Mouse (Mus musculus): ENCODE data around the gene Mmp24. TPM values are rescaled to one million over a fixed set of nuclear protein-coding genes. Genes with fewer than 3 reads are reported as not detected.

Mmp24 gene
- total RNA-seq, 2 experiments from 2014 or later, result 35.6 to 37.8 TPM

DNA sequence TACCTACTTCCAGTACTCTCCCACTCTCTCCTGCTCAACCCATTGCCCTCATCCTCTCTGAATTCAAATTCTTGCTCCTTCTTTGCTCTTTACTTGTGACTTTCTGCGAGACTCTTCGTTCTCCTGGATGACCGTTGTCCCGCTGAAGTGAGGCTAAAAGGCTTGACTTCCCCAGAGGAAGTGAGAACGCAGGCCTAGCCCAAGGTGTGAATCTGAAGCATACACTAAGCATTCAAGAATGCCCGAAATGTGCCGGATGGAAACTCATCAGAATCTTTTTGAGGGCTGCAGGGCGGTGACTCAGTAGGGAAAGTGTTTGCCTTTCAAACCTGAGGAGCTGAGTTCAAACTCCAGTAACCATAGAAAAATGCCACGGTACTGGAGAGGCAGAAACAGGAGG, 31.8 kb upstream of the Mmp24 start:
- no peak for DNase-seq (ENCODE audit: extremely low spot score in 1 of 2, low spot score in 2 of 2)
- no peak overlapping the region for H3K4me3 ChIP-seq
- TF ChIP-seq CTCF (IDR thresholded peaks at IDR 0.05), result no peak
- no peak overlapping the region for H3K27ac ChIP-seq
- intact Hi-C loops (cut with DNase I), result no loop called here

DNA sequence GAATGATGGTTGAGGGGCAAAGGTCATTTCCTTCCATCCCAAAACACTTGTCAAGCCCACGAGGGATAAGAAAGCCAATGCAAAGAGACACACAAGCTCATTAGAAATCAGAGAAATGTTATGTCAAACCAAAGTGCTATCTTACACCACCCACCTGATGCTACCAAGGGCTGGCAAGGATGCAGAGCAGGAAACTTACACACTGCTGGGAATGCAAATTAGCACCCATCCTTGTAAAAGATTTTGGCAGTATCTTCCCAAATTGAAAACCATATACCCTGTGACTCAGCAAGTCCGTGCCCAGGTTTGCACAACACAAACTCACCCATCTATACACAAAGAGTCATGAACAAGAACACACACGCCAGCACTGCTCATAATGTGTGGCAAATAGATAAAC, 29.7 kb upstream of the Mmp24 start:
- no peak overlapping the region for H3K4me3 ChIP-seq
- intact Hi-C loops (cut with DNase I), result no loop called here
- H3K27ac ChIP-seq, result no peak overlapping the region
- DNase-seq (ENCODE audit: extremely low spot score in 1 of 2, low spot score in 2 of 2), result no peak
- no peak for TF ChIP-seq CTCF (IDR thresholded peaks at IDR 0.05)

DNA sequence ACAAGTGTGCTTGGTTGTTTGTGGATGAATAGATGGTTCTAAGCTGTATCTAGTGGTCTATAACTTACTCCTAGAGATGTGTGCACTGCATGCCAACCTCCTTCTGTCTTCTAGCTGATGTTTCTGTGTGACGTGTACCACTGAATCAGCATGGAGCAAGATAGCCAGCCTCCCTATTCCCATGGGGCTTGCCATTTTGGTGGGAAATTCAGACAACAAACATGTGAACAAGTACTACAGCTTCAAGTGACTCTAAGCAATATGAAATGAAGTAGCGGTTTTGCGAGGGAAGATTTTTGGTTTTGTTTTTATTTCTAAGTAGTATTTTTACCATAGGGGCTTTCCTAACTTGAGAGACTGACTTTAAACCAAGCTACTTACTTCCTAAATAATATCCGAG, 25.7 kb upstream of the Mmp24 start:
- TF ChIP-seq CTCF (IDR thresholded peaks at IDR 0.05), result no peak
- intact Hi-C loops (cut with DNase I), result no loop called here
- Histone ChIP-seq H3K4me3 (no peak overlapping the region), H3K27ac (no peak overlapping the region)
- no peak for DNase-seq (ENCODE audit: extremely low spot score in 1 of 2, low spot score in 2 of 2)

DNA sequence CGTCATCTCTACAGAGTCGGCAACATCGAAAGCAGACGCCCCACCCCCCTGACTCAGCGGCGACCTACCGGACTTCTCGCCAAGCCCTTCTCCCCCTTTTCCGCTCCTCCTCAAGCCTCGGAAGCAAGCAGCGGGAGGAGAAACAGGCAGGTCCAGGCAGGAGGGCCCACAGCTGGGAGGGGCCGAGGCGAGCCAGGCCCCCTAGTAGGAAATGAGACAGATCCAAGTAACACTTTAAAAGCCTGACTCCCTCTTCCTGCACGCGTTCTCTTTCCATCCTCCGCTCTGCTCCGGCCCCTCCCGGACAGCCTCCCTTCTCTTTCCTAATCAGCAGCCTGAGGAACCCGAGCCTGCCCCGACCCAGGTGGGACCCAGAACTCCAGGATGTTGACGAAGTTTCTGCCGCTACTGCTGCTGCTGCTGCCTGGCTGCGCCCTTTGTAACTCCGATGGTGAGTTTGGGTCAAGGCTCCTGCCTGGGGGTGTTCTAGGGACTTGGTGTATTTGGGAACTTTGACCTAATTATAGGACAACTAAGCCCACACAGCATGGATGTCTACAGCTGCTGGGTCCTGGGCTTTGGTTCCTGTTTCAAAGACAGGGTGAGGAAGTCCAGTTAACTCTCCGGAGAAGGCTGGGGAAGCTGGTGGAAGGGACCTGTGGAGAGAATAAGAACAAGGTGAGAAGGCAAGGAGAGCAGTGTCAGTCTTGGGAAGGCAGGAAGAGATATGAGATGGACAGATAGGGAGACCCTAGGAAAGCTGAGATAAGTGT, 23.9 kb upstream of the Mmp24 start, which contains the start of gene Procr:
Gene Procr (plus strand): TSS at position 104 of the 773 bp plus-strand sequence.
- Histone ChIP-seq H3K4me3 (peak within 1 kb of the TSS; percentile 42), H3K27ac (no peak within 1 kb of the TSS)
- no peak for DNase-seq (ENCODE audit: extremely low spot score in 1 of 2, low spot score in 2 of 2)
- intact Hi-C loops (cut with DNase I), result no loop called here
- TF ChIP-seq CTCF (IDR thresholded peaks at IDR 0.05), result no peak

DNA sequence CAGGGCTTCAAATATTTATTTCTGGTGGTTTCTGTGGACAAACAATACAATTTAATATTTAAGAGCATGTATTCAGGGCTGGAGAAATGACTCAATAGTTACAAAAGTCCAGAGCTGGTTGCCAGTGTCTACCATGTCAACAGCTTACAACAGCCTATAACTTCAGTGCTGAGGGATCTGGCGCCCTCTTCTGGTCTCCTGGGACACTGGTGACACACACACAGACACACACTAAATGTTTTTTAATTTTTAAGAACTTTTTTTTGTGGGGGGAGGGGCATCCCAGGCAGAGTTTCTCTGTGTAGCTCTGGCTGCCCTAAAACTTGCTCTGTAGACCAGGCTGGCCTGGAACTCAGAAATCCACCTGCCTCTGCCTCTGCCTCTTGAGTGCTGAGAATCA, 19.4 kb upstream of the Mmp24 start:
- H3K27ac ChIP-seq, result no peak overlapping the region
- H3K4me3 ChIP-seq, result no peak overlapping the region
- peak; percentile 49 for TF ChIP-seq CTCF (IDR thresholded peaks at IDR 0.05)
- intact Hi-C loops (cut with DNase I), result no loop called here
- no peak for DNase-seq (ENCODE audit: extremely low spot score in 1 of 2, low spot score in 2 of 2)

DNA sequence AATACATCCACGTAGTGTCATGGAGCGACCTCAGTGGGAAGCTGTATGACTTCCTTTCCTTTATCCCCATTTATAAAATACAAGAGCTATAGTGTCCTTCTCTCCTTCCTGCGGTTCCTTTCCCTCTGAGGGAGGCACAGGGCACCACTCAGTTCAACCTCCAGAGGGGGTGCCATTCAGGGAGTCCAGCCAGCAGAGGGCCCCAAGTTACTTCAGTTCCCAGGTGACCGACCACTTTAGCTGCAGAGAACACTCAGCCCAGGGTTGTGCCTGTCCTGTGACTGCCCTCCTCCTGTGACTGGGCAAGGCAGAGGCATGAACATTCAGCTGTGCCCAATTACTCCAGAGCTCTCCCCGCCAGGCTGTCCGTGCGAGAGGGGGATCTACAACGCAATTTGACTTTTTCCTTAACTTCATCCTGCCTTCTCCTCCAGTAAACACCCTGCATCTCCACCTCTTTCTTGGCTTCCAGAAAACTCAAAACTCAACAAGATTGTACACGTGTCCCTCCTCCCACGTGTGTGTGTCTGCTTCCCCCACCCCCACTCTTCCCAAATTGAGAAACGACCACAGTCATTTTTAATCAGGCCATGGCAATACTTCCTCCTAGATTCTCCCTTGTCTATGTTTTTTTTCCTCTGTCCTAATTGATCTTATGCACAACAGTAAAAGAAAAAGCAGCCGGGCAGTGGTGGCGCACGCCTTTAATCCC, 18.1 kb upstream of the Mmp24 start:
- intact Hi-C loops (cut with DNase I), result no loop called here
- no peak for DNase-seq (ENCODE audit: extremely low spot score in 1 of 2, low spot score in 2 of 2)
- Histone ChIP-seq H3K4me3 (no peak overlapping the region), H3K27ac (no peak overlapping the region)
- peak; percentile 33 for TF ChIP-seq CTCF (IDR thresholded peaks at IDR 0.05)

DNA sequence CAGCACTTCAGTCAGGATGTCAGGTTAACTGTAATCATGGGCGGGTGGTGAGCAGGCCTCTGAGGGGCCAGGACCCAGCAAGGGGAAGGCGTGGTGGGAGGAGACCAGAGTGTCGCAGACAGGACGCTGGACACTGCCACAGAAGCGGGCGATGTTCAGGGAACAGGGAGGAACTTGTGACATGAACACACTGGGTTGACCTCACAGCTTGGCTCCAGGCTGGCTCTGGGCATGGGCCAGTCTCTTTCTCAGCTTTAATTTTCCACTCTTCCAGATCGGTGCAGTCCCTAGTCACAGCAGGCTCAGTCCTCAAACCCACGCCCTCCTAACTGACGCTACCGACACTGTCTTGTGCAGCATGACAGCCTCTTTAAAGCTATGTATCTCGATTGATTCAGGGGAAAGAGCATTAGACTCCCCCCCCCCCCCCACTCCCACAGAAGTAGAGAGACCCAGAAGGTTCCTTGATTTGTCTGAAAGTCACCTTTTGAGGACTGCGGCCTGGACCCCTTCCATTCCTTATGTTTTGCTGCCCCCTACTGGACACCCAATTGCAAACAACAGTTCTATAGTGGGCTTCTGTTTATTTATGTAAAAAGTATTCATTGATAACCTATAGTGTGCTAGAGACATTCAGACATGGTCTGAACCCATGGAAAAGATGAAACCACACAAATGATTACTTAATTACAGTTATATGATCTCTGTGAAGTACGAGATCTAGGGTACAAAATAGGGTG, 10.3 kb upstream of the Mmp24 start:
- H3K4me3 ChIP-seq, result no peak overlapping the region
- intact Hi-C loops (cut with DNase I), result loop anchor here (2.0 to 5.0 kb wide), 3 partner anchors 68 to 248 kb away; partner anchors contain the start of genes Acss2 and Ggt7
- no peak overlapping the region for H3K27ac ChIP-seq
- TF ChIP-seq CTCF (IDR thresholded peaks at IDR 0.05), result peak; percentile 76
- peak; percentile 66 to 72 for DNase-seq (ENCODE audit: extremely low spot score in 1 of 2, low spot score in 2 of 2)

DNA sequence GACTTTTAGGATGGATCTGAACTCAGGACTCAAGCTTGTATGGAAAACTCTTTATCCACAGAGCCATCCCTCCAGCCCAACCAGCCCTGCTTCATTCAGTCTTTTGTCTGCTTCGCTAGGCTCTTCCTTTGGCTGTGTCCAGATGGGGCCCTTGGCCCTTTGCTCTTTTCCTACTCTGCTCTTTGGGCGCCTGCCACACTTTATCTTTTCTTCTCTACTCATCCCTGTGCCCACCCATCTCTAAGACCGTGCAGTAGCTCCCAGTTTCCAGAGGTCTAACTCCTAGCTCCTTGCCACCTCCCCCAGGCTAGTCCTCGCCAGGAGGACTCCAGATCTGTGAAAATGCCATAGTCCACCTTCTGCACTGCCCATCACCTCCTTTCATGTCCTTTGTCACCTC, 1.5 kb upstream of the Mmp24 start:
- intact Hi-C loops (cut with DNase I), result no loop called here
- Histone ChIP-seq H3K4me3 (no peak overlapping the region), H3K27ac (no peak overlapping the region)
- no peak for DNase-seq (ENCODE audit: extremely low spot score in 1 of 2, low spot score in 2 of 2)
- TF ChIP-seq CTCF (IDR thresholded peaks at IDR 0.05), result no peak

DNA sequence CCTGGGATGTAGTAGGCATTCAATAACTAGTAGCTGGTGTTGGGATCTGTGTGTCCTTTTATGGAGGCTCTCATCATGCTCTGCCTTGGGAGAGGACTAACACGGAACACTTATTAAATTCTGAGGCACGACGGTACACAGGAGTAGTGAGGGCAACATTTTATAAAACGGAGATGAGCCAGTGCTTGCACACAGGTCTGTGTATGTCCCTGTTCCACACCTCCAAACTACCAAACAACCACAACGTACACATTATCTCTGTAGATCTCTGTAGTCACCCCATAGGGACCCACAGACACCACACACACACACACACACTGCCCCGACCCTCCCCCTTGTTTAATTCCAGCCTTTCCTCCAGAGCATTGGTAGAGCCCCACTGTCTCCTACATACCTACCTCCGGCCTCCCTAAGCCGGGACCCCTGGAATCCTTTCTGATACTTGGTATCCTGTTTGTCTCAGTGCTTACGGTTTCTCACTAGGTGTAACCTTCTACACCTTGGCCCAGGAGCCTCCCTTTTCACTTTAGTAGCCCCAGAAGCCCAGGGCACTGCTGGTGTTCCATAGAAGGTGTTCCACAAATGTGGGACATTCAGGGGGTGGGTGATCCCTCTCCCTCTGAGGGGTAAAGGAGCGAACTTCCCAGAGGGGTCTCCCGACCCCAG, 748 bp upstream of the Mmp24 start:
- TF ChIP-seq CTCF (IDR thresholded peaks at IDR 0.05), result no peak
- DNase-seq (ENCODE audit: extremely low spot score in 1 of 2, low spot score in 2 of 2), result no peak
- H3K27ac ChIP-seq, result no peak overlapping the region; the same call in 1 of the 2 replicates
- no peak overlapping the region; the same call in 1 of the 2 replicates for H3K4me3 ChIP-seq
- intact Hi-C loops (cut with DNase I), result no loop called here

DNA sequence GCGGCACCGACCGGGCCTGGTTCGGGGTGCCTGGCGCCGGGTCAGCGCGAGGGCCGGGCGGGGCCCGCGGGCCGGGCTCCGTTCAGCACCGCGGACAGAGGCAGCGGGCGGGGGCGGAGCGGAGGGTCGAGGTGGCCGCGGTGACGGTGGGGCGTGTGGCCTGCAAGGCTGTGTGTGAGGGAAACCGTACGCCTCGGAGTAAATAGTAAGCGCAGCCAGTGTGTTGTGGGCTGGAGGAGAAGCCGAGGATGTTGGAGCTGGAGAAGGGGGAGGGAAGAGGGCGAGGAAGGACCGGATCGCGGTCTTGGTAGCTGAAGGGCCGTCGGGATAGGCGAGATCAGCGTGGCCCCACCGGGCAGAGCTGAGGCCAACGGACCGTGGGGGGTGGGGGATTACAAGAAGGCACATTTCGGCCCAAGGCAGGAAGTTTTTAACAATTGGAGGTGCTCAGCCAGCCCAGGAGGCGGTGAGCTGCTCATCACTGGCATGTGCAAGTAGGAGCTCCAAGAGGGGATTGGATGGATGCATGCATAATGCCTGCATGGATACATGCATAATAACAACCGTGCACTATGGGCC, 632 bp downstream of the Mmp24 start:
- Histone ChIP-seq H3K27ac (peak overlapping the region; percentile 71; the same call in 1 of the 2 replicates), H3K4me3 (peak overlapping the region; percentile 66)
- TF ChIP-seq CTCF (IDR thresholded peaks at IDR 0.05), result no peak
- intact Hi-C loops (cut with DNase I), result loop anchor here (5.0 kb wide), 1 partner anchor 37 kb away; no protein-coding TSS in a partner anchor
- peak; percentile 32 to 50 for DNase-seq (ENCODE audit: extremely low spot score in 1 of 2, low spot score in 2 of 2)

Data from left cerebral cortex, adult 2 months (tissue).